Mouse (Mus musculus): ENCODE data around the gene Gm20696.

- TF ChIP-seq GATA1 (IDR thresholded peaks at IDR 0.05; ENCODE audit: borderline replicate concordance, low read length) (no peak), FLI1 (IDR thresholded peaks at IDR 0.05; ENCODE audit: low read length) (no peak)
Observed at GRCm38 (mm10) chr6:99452638-99453185, 213.9 kb downstream of the Gm20696 start.
